Mouse (Mus musculus) heart, adult 2 months (tissue): ENCODE results near the gene Gm33543. TPM values are rescaled to one million over a fixed set of nuclear protein-coding genes. Genes with fewer than 3 reads are reported as not detected.

Experiments
- DNase-seq, 2 experiments: peaks; one replicate each; pipeline ENCODE4 v3.0.0; 2021
- H3K27ac ChIP-seq: fragments of 200-600 bp; 2 replicates; pipeline ENCODE4 v1.8.1; 2022
- H3K27me3 ChIP-seq: fragments of 200-500 bp; 2 replicates; pipeline ENCODE4 v1.6.1; 2012; ENCODE audit warnings: mild to moderate bottlenecking, low read length, inconsistent platforms, mixed read lengths; ENCODE audit not compliant: control insufficient read depth, insufficient read depth
- H3K36me3 ChIP-seq: fragments of 200-500 bp; 2 replicates; pipeline ENCODE4 v1.6.1; 2012; ENCODE audit warnings: low read length, inconsistent platforms; ENCODE audit not compliant: control insufficient read depth, insufficient read depth
- H3K4me1 ChIP-seq: fragments of 200-500 bp; 2 replicates; pipeline ENCODE4 v1.6.1; 2011; ENCODE audit warnings: low read length; ENCODE audit not compliant: control insufficient read depth, insufficient read depth
- H3K4me3 ChIP-seq: fragments of 200-600 bp; 2 replicates; pipeline ENCODE4 v1.8.1; 2022
- H3K79me2 ChIP-seq: fragments of 200-500 bp; replicated peaks from 2 replicates; pipeline ENCODE4 v1.6.1; 2012; ENCODE audit warnings: mild to moderate bottlenecking, inconsistent platforms, low read length, moderate library complexity, mixed read lengths; ENCODE audit not compliant: control insufficient read depth, insufficient read depth
- H3K9ac ChIP-seq: fragments of 200-500 bp; 2 replicates; pipeline ENCODE4 v1.6.1; 2012; ENCODE audit warnings: low read depth, mild to moderate bottlenecking, control low read depth, inconsistent platforms, low read length, mixed read lengths
- CTCF ChIP-seq: fragments of 200-600 bp; IDR thresholded peaks from 2 replicates; pipeline ENCODE4 v1.8.1; 2022; ENCODE audit warnings: antibody characterized with exemption, mild to moderate bottlenecking, moderate library complexity
- EP300 ChIP-seq: fragments of 200-500 bp; IDR thresholded peaks from 2 replicates; pipeline ENCODE4 v1.6.1; 2011; ENCODE audit warnings: low read depth, low read length, control low read depth; ENCODE audit not compliant: insufficient read depth
- POLR2A ChIP-seq: fragments of 200-500 bp; IDR thresholded peaks from 2 replicates; pipeline ENCODE4 v1.6.1; 2011; ENCODE audit warnings: mild to moderate bottlenecking, low read depth, low read length, control low read depth; ENCODE audit not compliant: insufficient read depth
- WGBS: fragments of 180-500 bp; shearing (Covaris S2); methylation state at CpG from one replicate; pipeline ENCODE4 v1.1.7; 2018; 5-methylcytosine and 5-hydroxymethylcytosine counted together
- intact Hi-C: fragments of 180-260 bp; cut with DNase I; formaldehyde crosslinking; loops from one replicate; pipeline ENCODE4 v1.15.1; 2025
- polyA plus RNA-seq: library from polyadenylated mRNA; depleted of rRNA; stranded (reverse); fragments of >200 nt; gene quantifications from 2 replicates; pipeline ENCODE4 v1.2.3, GENCODE M21; 2012; rRNA removed
- total RNA-seq, 2 experiments: library from RNA; stranded (reverse); gene quantifications; 2 replicates each; pipeline ENCODE4 v1.2.3; 2021

The Gm33543 gene
- total and polyA plus RNA-seq, 3 experiments, result 2.1 to 4.7 (median 4.1) TPM

GRCm38 (mm10) chr10:95779801-95780385, 62.8 kb downstream of the Gm33543 start:
- Histone ChIP-seq H3K79me2 (no peaks in the 10 kb centered on the region), H3K27ac (peak overlapping the region; percentile 28; the same call in 1 of the 2 replicates), H3K9ac (peak overlapping the region; percentile 33; the same call in 1 of the 2 replicates), H3K4me3 (no peak overlapping the region), H3K36me3 (no peaks in the 10 kb centered on the region), H3K4me1 (peaks cover 3% of the 10 kb centered on the region; the same call in 1 of the 2 replicates), H3K27me3 (no peaks in the 10 kb centered on the region)
- WGBS, result 43% methylated on average over 13 of the region's 13 CpGs
- intact Hi-C loops, result no loop called here
- DNase-seq, result peak; percentile 37 to 46
- TF ChIP-seq EP300 (0 out of 2 replicates have a peak, but pooled peaks have one; percentile 44), CTCF (peak; percentile 67), POLR2A (no peak)

GRCm38 (mm10) chr10:95778622-95779021, 64.1 kb downstream of the Gm33543 start:
- 92% methylated on average over 8 of the region's 8 CpGs for WGBS
- H3K27me3 ChIP-seq, result no peaks in the 10 kb centered on the region
- no peaks in the 10 kb centered on the region for H3K36me3 ChIP-seq
- H3K4me1 ChIP-seq, result peaks cover 3% of the 10 kb centered on the region; the same call in 1 of the 2 replicates
- no peak overlapping the region for H3K9ac ChIP-seq
- TF ChIP-seq CTCF, result no peak
- no peak for TF ChIP-seq EP300
- TF ChIP-seq POLR2A, result no peak
- H3K79me2 ChIP-seq, result no peaks in the 10 kb centered on the region
- no peak overlapping the region for H3K4me3 ChIP-seq
- no peak overlapping the region for H3K27ac ChIP-seq
- DNase-seq, result no peak
- intact Hi-C loops, result no loop called here

- peaks cover 4% of the 10 kb centered on the region for H3K4me1 ChIP-seq
- no peak for TF ChIP-seq EP300
- TF ChIP-seq POLR2A, result no peak
- no peak for TF ChIP-seq CTCF
- H3K27ac ChIP-seq, result no peak overlapping the region
- H3K9ac ChIP-seq, result no peak overlapping the region
- intact Hi-C loops, result no loop called here
- no peaks in the 10 kb centered on the region for H3K79me2 ChIP-seq
- H3K27me3 ChIP-seq, result no peaks in the 10 kb centered on the region
- H3K4me3 ChIP-seq, result no peak overlapping the region
- WGBS, result 89% methylated on average over 15 of the region's 15 CpGs
- H3K36me3 ChIP-seq, result no peaks in the 10 kb centered on the region
- no peak for DNase-seq
Measured at GRCm38 (mm10) chr10:95777701-95778320, 64.9 kb downstream of the Gm33543 start.

GRCm38 (mm10) chr10:95777071-95777470, 65.7 kb downstream of the Gm33543 start:
- TF ChIP-seq EP300 (no peak), POLR2A (no peak), CTCF (no peak)
- H3K4me3 ChIP-seq, result no peak overlapping the region
- H3K9ac ChIP-seq, result no peak overlapping the region
- no peak overlapping the region for H3K27ac ChIP-seq
- intact Hi-C loops, result no loop called here
- H3K79me2 ChIP-seq, result no peaks in the 10 kb centered on the region
- DNase-seq, result no peak
- 91% methylated on average over 1 of the region's 1 CpGs for WGBS
- no peaks in the 10 kb centered on the region for H3K36me3 ChIP-seq
- H3K4me1 ChIP-seq, result peaks cover 4% of the 10 kb centered on the region
- no peaks in the 10 kb centered on the region for H3K27me3 ChIP-seq

GRCm38 (mm10) chr10:95774856-95775255, 67.9 kb downstream of the Gm33543 start:
- WGBS, result 40% methylated on average over 7 of the region's 7 CpGs
- H3K79me2 ChIP-seq, result no peaks in the 10 kb centered on the region
- H3K4me1 ChIP-seq, result peaks cover 2% of the 10 kb centered on the region
- no peak overlapping the region for H3K4me3 ChIP-seq
- H3K27ac ChIP-seq, result peak overlapping the region; percentile 81
- intact Hi-C loops, result loop anchor here (2.0 to 5.0 kb wide), 4 partner anchors 50 to 212 kb away; no protein-coding TSS in a partner anchor
- H3K27me3 ChIP-seq, result no peaks in the 10 kb centered on the region
- no peak for TF ChIP-seq EP300
- DNase-seq, result peak in 1 of 2 experiments; percentile 23
- H3K9ac ChIP-seq, result peak overlapping the region; percentile 33; the same call in 1 of the 2 replicates
- no peaks in the 10 kb centered on the region for H3K36me3 ChIP-seq

GRCm38 (mm10) chr10:95774001-95774628, 68.6 kb downstream of the Gm33543 start:
- intact Hi-C loops, result loop anchor here (2.0 to 5.0 kb wide), 4 partner anchors 51 to 211 kb away; no protein-coding TSS in a partner anchor
- H3K27me3 ChIP-seq, result no peaks in the 10 kb centered on the region
- DNase-seq, result peak; percentile 41 to 48
- peak overlapping the region; percentile 81 for H3K27ac ChIP-seq
- no peak overlapping the region for H3K4me3 ChIP-seq
- no peaks in the 10 kb centered on the region for H3K79me2 ChIP-seq
- no peak for TF ChIP-seq CTCF
- TF ChIP-seq EP300, result no peak
- TF ChIP-seq POLR2A, result no peak
- H3K9ac ChIP-seq, result peak overlapping the region; percentile 33; the same call in 1 of the 2 replicates
- WGBS, result 43% methylated on average over 9 of the region's 9 CpGs
- H3K4me1 ChIP-seq, result peaks cover 2% of the 10 kb centered on the region; the same call in 1 of the 2 replicates
- no peaks in the 10 kb centered on the region for H3K36me3 ChIP-seq

Other genes with a start within 250 kb of the Gm33543 start
- gene Anapc15-ps, start 169.5 kb downstream of the Gm33543 start, total RNA-seq, result not detected
- gene Anapc15-ps, start 169.5 kb downstream of the Gm33543 start, polyA plus RNA-seq, result not detected in 2 replicates
- 10 to 100 TPM; 30.3 to 30.9 TPM for gene Eea1, start 97.7 kb upstream of the Gm33543 start, total RNA-seq
- gene Eea1, start 97.7 kb upstream of the Gm33543 start, polyA plus RNA-seq, result 3.1 and 6.6 TPM in 2 replicates